Mouse (Mus musculus) lung, postnatal 0 days (tissue): ENCODE data around the gene Ceacam20. TPM values are rescaled to one million over a fixed set of nuclear protein-coding genes. Genes with fewer than 3 reads are reported as not detected.
"Not testable (repeated sequence)": the region's sequence is repeated elsewhere in the genome, so short reads cannot be mapped to it uniquely, and the experiment has no call there.

Experiments
- ATAC-seq: fragments of 200-750 bp; cut with Nextera tagmentation; 2 replicates; pipeline ENCODE4 v1.8.0; 2017; ENCODE audit warnings: moderate library complexity
- DNase-seq: peaks from one replicate; pipeline ENCODE4 v3.0.0-alpha.2; 2016; ENCODE audit warnings: low spot score
- H3K27ac ChIP-seq: fragments of 300-500 bp; sonication (generic); 2 replicates; pipeline ENCODE4 v1.5.1; 2014; ENCODE audit warnings: antibody characterized with exemption, mild to moderate bottlenecking, low read length, mixed read lengths
- H3K27me3 ChIP-seq: fragments of 300-500 bp; sonication (generic); replicated peaks from 2 replicates; pipeline ENCODE4 v1.6.1; 2014; ENCODE audit warnings: low read length, mixed read lengths; ENCODE audit not compliant: insufficient read depth
- H3K36me3 ChIP-seq: fragments of 300-500 bp; sonication (generic); 2 replicates; pipeline ENCODE4 v1.6.1; 2014; ENCODE audit warnings: low read length, mixed read lengths; ENCODE audit not compliant: insufficient read depth
- H3K4me1 ChIP-seq: fragments of 300-500 bp; sonication (generic); 2 replicates; pipeline ENCODE4 v1.6.1; 2014; ENCODE audit warnings: antibody characterized with exemption, low read depth, low read length, mixed read lengths; ENCODE audit not compliant: insufficient read depth
- H3K4me2 ChIP-seq: fragments of 300-500 bp; sonication (generic); replicated peaks from 2 replicates; pipeline ENCODE4 v1.6.1; 2014; ENCODE audit warnings: low read depth, mild to moderate bottlenecking, low read length, moderate library complexity, mixed read lengths
- H3K4me3 ChIP-seq: fragments of 300-500 bp; sonication (generic); 2 replicates; pipeline ENCODE4 v1.5.1; 2014; ENCODE audit warnings: low read depth, low read length
- H3K9ac ChIP-seq: fragments of 300-500 bp; sonication (generic); replicated peaks from 2 replicates; pipeline ENCODE4 v1.6.1; 2014; ENCODE audit warnings: low read depth, mild to moderate bottlenecking
- H3K9me3 ChIP-seq: fragments of 300-500 bp; sonication (generic); 2 replicates; pipeline ENCODE4 v1.6.1; 2016; ENCODE audit warnings: low read length, mixed read lengths
- CTCF ChIP-seq: IDR thresholded peaks from 2 replicates; pipeline ENCODE4 v1.5.1; 2016; ENCODE audit warnings: antibody characterized with exemption, mild to moderate bottlenecking
- EP300 ChIP-seq: IDR thresholded peaks from 2 replicates; pipeline ENCODE4 v1.6.1; 2016; ENCODE audit warnings: antibody characterized with exemption, mild to moderate bottlenecking, control low read depth
- WGBS: fragments of 180-500 bp; shearing (Covaris S2); extraction: QIAGEN DNeasy Blood & Tissue Kit; methylation state at CpG from one replicate; pipeline ENCODE4 v1.1.7; 2014; 5-methylcytosine and 5-hydroxymethylcytosine counted together
- polyA plus RNA-seq: library from polyadenylated mRNA; unstranded; fragments of >200 nt; fragmentation: Nextera tagmentation; extraction: Ambion mirVana; gene quantifications from 2 replicates; pipeline ENCODE4 v1.2.1, GENCODE M21; 2015

Gene Ceacam20
- polyA plus RNA-seq, 1 experiment from 2014 or later = not detected

- no peak overlapping the region for H3K27ac ChIP-seq
- H3K4me2 ChIP-seq = no peak overlapping the region
- H3K4me3 ChIP-seq = no peak overlapping the region
- no peak overlapping the region for H3K9ac ChIP-seq
- no peaks in the 10 kb centered on the region for H3K36me3 ChIP-seq
- 0 out of 2 replicates have a peak, but pooled peaks cover 1% of the 10 kb centered on the region for H3K4me1 ChIP-seq
- H3K27me3 ChIP-seq = no peaks in the 10 kb centered on the region
- ATAC-seq (peak; percentile 35; the same call in 1 of the 2 replicates), DNase-seq (peak; percentile 58)
- no peaks in the 10 kb centered on the region for H3K9me3 ChIP-seq
- TF ChIP-seq EP300 = no peak
- no peak for TF ChIP-seq CTCF
- 20% methylated on average over 2 of the region's 2 CpGs for WGBS
Observed at GRCm38 (mm10) chr7:19926849-19927480, 38.2 kb upstream of the Ceacam20 start.

- no peak overlapping the region for H3K4me3 ChIP-seq
- ATAC-seq (no peak), DNase-seq (no peak)
- no peak overlapping the region for H3K27ac ChIP-seq
- no peaks in the 10 kb centered on the region for H3K27me3 ChIP-seq
- TF ChIP-seq EP300 = no peak
- no peak for TF ChIP-seq CTCF
- H3K9me3 ChIP-seq = no peaks in the 10 kb centered on the region
- no peaks in the 10 kb centered on the region for H3K36me3 ChIP-seq
- 68% methylated on average over 5 of the region's 5 CpGs for WGBS
- H3K4me1 ChIP-seq = 0 out of 2 replicates have a peak, but pooled peaks cover 7% of the 10 kb centered on the region
- no peak overlapping the region for H3K9ac ChIP-seq
- no peak overlapping the region for H3K4me2 ChIP-seq
Observed at GRCm38 (mm10) chr7:19928486-19928885, 36.7 kb upstream of the Ceacam20 start.

- H3K9ac ChIP-seq, H3K9me3 ChIP-seq, H3K27me3 ChIP-seq, H3K4me2 ChIP-seq, H3K36me3 ChIP-seq, H3K4me3 ChIP-seq: not testable (repeated sequence)
- Histone ChIP-seq H3K4me1 (peaks cover 11% of the 10 kb centered on the region; the same call in 1 of the 2 replicates), H3K27ac (peak overlapping the region; percentile 43; the same call in 1 of the 2 replicates)
- WGBS = 52% methylated on average over 6 of the region's 6 CpGs
- ATAC-seq = peak; percentile 16
- DNase-seq = peak; percentile 52
Observed at GRCm38 (mm10) chr7:19930481-19930880, 34.7 kb upstream of the Ceacam20 start.

GRCm38 (mm10) chr7:19932133-19932876, 32.9 kb upstream of the Ceacam20 start:
- ATAC-seq (no peak), DNase-seq (peak; percentile 18)
- H3K4me3 ChIP-seq = no peak overlapping the region
- H3K36me3 ChIP-seq = no peaks in the 10 kb centered on the region
- 0 out of 2 replicates have a peak overlapping the region, but pooled peaks have one; percentile 14 for H3K4me2 ChIP-seq
- H3K9me3 ChIP-seq = no peaks in the 10 kb centered on the region
- peak overlapping the region; percentile 23; the same call in 1 of the 2 replicates for H3K27ac ChIP-seq
- H3K27me3 ChIP-seq = no peaks in the 10 kb centered on the region
- TF ChIP-seq EP300 (no peak), CTCF (no peak)
- 14% methylated on average over 13 of the region's 13 CpGs for WGBS
- peaks cover 18% of the 10 kb centered on the region; the same call in 1 of the 2 replicates for H3K4me1 ChIP-seq
- H3K9ac ChIP-seq = no peak overlapping the region

GRCm38 (mm10) chr7:19932877-19933809, 32.1 kb upstream of the Ceacam20 start:
- peak overlapping the region; percentile 90 for H3K27ac ChIP-seq
- WGBS = 10% methylated on average over 21 of the region's 21 CpGs
- peak; percentile 92 for DNase-seq
- H3K4me2 ChIP-seq = peak overlapping the region; percentile 36; the same call in 1 of the 2 replicates
- peak; percentile 67 for TF ChIP-seq EP300
- TF ChIP-seq CTCF = no peak
- H3K36me3 ChIP-seq = no peaks in the 10 kb centered on the region
- peaks cover 23% of the 10 kb centered on the region; the same call in 1 of the 2 replicates for H3K4me1 ChIP-seq
- H3K27me3 ChIP-seq = no peaks in the 10 kb centered on the region
- H3K9me3 ChIP-seq = no peaks in the 10 kb centered on the region
- H3K9ac ChIP-seq = no peak overlapping the region
- peak; percentile 73 for ATAC-seq
- no peak overlapping the region for H3K4me3 ChIP-seq
